Mouse (Mus musculus) heart, embryonic 15.5 days (tissue): ENCODE measurements around the gene Taf6l. TPM values are rescaled to one million over a fixed set of nuclear protein-coding genes. Genes with fewer than 3 reads are reported as not detected.

Experiments used
- ATAC-seq: fragments of 200-750 bp; cut with Nextera tagmentation; replicated peaks from 2 replicates; pipeline ENCODE4 v1.8.0; 2017; ENCODE audit warnings: low read depth, moderate TSS enrichment; ENCODE audit not compliant: insufficient number of reproducible peaks, insufficient read depth, low FRiP score
- H3K27ac ChIP-seq: fragments of 300-500 bp; sonication (generic); 2 replicates; pipeline ENCODE4 v1.5.1; 2015; ENCODE audit warnings: mild to moderate bottlenecking, inconsistent platforms
- H3K27me3 ChIP-seq: fragments of 300-500 bp; sonication (generic); 2 replicates; pipeline ENCODE4 v1.6.1; 2015; ENCODE audit warnings: inconsistent platforms
- H3K36me3 ChIP-seq: fragments of 300-500 bp; sonication (generic); 2 replicates; pipeline ENCODE4 v1.6.1; 2015; ENCODE audit warnings: mild to moderate bottlenecking, inconsistent platforms
- H3K4me1 ChIP-seq: fragments of 300-500 bp; sonication (generic); replicated peaks from 2 replicates; pipeline ENCODE4 v1.6.1; 2015; ENCODE audit warnings: inconsistent platforms
- H3K4me2 ChIP-seq: fragments of 300-500 bp; sonication (generic); 2 replicates; pipeline ENCODE4 v1.6.1; 2015; ENCODE audit warnings: inconsistent platforms, mild to moderate bottlenecking, moderate library complexity
- H3K4me3 ChIP-seq: fragments of 300-500 bp; sonication (generic); 2 replicates; pipeline ENCODE4 v1.5.1; 2015; ENCODE audit warnings: mild to moderate bottlenecking, inconsistent platforms
- H3K9ac ChIP-seq: fragments of 300-500 bp; sonication (generic); 2 replicates; pipeline ENCODE4 v1.6.1; 2015; ENCODE audit warnings: mild to moderate bottlenecking, inconsistent platforms
- H3K9me3 ChIP-seq: fragments of 300-500 bp; sonication (generic); replicated peaks from 2 replicates; pipeline ENCODE4 v1.6.1; 2016; ENCODE audit warnings: inconsistent platforms
- WGBS: fragments of 180-500 bp; shearing (Covaris S2); methylation state at CpG from one replicate; pipeline ENCODE4 v1.1.7; 2015; ENCODE audit warnings: mixed read lengths; 5-methylcytosine and 5-hydroxymethylcytosine counted together
- polyA plus RNA-seq: library from polyadenylated mRNA; unstranded; fragments of >200 nt; fragmentation: Nextera tagmentation; extraction: Ambion mirVana; gene quantifications from 2 replicates; pipeline ENCODE4 v1.2.1, GENCODE M21; 2015

The Taf6l gene
- polyA plus RNA-seq, 1 experiment from 2014 or later: 15.4 TPM

DNA sequence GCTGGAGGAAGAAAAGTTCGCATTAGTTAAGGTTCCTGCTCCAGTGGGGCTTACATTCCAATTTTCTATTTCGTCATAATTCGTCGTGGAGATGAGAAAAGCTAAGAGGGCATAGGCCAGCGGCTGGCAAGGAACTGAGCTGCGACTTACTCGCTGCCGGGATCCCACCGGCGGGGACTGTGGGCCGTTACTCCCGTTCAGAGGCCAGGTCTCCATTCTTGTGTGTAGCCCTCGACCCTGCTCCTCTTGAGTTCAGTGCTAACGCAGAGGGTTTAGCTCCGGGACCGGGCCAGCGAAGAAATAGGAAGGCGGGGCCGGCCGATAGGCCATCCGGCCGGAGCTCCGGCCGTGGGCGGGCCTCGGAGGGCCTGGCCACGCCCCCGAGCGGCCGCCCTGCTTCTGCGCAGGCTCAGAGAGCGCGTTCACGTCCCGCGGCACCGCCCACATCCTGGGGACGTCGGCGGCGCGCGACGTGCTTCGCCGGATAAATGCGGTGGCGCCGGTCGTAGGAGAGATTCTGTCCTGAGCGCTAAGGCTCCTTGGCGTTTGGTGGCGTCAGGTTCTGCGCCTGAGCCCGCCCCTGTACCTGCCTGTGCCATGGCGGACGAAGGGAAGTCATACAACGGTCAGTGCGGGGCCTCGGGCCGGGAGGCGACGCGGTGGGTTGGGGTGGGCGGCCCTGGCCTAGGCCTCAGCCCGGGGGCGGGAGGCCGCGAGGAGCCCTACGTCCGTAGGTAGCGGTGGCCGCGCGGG, 29.4 kb downstream of the Taf6l start, which contains the start of gene Nxf1:
Nxf1 (plus strand) TSS at position 439 of the 753 bp plus-strand sequence.
- Histone ChIP-seq H3K9ac (peak within 1 kb of the TSS; percentile 98), H3K4me3 (peak within 1 kb of the TSS; percentile 98), H3K27me3 (no peaks in the 10 kb centered on the region), H3K4me2 (peak within 1 kb of the TSS; percentile 60), H3K36me3 (peaks cover 29% of the 10 kb centered on the region), H3K9me3 (no peaks in the 10 kb centered on the region), H3K27ac (peak within 1 kb of the TSS; percentile 89), H3K4me1 (peaks cover 22% of the 10 kb centered on the region)
- under 1% methylated on average over 73 of the region's 75 CpGs for WGBS
- peak; percentile 93 for ATAC-seq

DNA sequence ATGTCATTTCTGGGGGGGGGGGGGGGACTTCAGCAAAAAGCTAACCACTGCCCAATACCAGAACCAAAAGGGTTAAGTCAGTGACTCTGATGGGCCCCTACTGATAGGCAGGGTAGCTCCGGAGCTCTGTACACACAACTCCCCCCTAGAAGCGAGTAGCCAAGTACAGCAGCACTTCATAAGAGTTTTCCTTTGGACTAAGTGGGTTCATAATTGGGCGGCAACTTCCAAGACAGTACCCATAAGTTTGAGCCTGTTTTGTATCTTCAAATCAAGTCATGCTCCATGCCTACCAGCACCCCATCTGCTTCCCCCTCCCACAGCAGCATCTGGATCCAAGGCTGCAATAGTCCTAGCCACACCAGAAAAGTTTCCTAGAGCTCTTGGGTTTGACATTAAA, 30.6 kb downstream of the Taf6l start:
- H3K4me1 ChIP-seq: peaks cover 22% of the 10 kb centered on the region
- no peak overlapping the region for H3K9ac ChIP-seq
- H3K4me2 ChIP-seq: peak overlapping the region; percentile 60
- no peaks in the 10 kb centered on the region for H3K27me3 ChIP-seq
- H3K9me3 ChIP-seq: no peaks in the 10 kb centered on the region
- ATAC-seq: no peak
- no peak overlapping the region for H3K27ac ChIP-seq
- H3K4me3 ChIP-seq: peak overlapping the region; percentile 98; the same call in 1 of the 2 replicates
- WGBS: 47% methylated on average over 3 of the region's 3 CpGs
- H3K36me3 ChIP-seq: peaks cover 39% of the 10 kb centered on the region

DNA sequence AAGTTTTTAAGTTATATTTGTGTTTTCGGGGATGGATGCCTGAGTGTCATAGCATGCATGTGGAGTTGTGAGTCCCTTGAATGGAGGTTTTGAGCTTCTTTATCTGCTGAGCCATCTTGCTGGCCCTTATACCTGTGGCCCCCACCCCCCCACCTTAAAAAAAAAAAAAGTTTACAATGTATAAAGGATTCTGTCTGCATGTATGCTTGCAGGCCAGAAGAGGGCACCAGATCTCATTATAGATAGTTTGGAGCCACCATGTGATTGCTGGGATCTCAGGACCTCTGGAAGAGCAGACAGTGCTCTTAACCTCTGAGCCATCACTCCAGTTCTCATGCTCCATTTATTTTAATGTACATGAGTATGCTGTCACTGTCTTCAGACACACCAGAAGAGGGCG, 38.8 kb downstream of the Taf6l start:
- no peak overlapping the region for H3K4me2 ChIP-seq
- no peaks in the 10 kb centered on the region for H3K27me3 ChIP-seq
- H3K9ac ChIP-seq: no peak overlapping the region
- peaks cover 94% of the 10 kb centered on the region for H3K36me3 ChIP-seq
- H3K9me3 ChIP-seq: no peaks in the 10 kb centered on the region
- H3K27ac ChIP-seq: no peak overlapping the region
- H3K4me3 ChIP-seq: no peak overlapping the region
- WGBS: 68% methylated on average over 2 of the region's 2 CpGs
- no peak for ATAC-seq
- peaks cover 9% of the 10 kb centered on the region for H3K4me1 ChIP-seq

DNA sequence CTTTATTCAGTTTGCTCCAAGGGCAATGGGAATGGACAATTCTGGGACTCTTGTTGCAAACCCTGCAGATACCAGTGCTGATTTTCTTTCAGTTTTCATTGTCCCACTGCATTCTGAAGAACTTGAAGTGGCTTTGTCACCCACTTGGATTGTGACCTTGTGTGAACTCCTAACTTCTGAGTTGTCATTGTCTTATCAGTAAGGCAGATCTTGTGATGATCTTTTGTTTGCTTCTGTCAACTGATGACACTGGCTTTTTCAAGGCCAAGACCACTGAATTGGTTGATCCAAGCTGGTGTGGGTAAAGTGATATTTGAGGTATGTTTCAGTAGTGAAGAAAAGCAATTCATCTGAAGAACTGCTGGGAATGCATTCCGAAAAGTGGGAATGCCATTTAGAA, 40.8 kb downstream of the Taf6l start:
- Histone ChIP-seq H3K4me3 (no peak overlapping the region), H3K27ac (no peak overlapping the region), H3K4me2 (no peak overlapping the region), H3K36me3 (peaks cover 80% of the 10 kb centered on the region), H3K4me1 (peaks cover 19% of the 10 kb centered on the region), H3K9ac (no peak overlapping the region), H3K9me3 (no peaks in the 10 kb centered on the region), H3K27me3 (no peaks in the 10 kb centered on the region)
- no peak for ATAC-seq
- 94% methylated on average over 1 of the region's 1 CpGs for WGBS

DNA sequence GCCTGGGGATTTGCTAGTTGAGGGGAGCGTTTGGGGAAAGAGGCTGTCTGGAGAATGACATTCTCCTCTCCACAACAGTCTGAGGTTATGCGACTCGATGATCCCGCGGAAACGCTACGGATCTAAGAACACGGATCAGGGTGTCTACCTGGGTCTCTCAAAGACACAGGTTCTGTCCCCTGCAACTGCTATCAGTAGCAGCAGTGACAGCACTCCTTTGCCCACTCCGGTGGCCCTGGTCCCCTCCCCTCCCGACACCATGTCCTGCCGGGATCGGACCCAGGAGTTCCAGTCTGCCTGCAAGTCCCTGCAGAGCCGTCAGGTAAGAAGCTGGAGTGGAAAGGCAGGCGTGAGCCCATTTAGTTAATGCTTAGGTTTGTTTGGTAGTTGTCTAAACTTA, 44.0 kb downstream of the Taf6l start:
- no peaks in the 10 kb centered on the region for H3K27me3 ChIP-seq
- WGBS: 8% methylated on average over 14 of the region's 14 CpGs
- H3K36me3 ChIP-seq: peaks cover 75% of the 10 kb centered on the region
- H3K4me3 ChIP-seq: peak overlapping the region; percentile 87
- ATAC-seq: no peak
- H3K27ac ChIP-seq: peak overlapping the region; percentile 96
- H3K9me3 ChIP-seq: no peaks in the 10 kb centered on the region
- peaks cover 22% of the 10 kb centered on the region for H3K4me1 ChIP-seq
- H3K4me2 ChIP-seq: peak overlapping the region; percentile 90
- H3K9ac ChIP-seq: peak overlapping the region; percentile 91

DNA sequence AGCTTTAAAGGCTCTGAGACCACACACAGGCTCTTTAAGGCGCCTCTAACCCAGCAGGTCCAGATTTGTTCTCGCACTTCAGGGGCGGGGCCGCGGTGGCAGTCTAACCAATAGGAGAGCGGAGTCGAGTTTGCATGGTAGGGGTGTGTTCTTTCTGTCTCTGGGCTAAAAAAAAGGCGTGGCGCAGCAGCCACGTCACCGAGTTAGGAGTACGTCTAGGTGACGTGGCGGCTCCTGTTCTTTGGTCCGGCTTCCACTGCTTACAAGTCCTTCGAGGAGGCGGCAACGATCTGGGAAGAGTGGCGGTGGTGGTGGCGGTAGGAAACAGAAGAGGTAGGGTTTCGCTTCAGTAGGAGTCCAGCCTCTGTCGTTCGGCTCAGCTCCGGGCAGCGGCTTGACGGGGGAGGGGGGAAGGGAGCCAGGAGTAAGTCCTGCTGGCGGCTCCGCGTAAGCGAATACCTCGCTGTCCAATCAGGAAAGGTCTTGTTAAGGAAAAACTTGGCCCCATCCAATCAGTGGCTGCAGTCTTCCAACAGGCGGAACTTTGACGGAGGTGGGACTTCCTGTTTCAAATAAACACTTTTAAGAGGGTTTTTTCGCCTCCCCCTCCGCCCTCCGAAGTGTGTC, 44.9 kb downstream of the Taf6l start, which contains the start of gene Stx5a:
Stx5a (plus strand) TSS at position 171 of the 627 bp plus-strand sequence.
- Histone ChIP-seq H3K36me3 (peaks cover 67% of the 10 kb centered on the region), H3K27me3 (no peaks in the 10 kb centered on the region), H3K4me3 (peak within 1 kb of the TSS; percentile 87), H3K4me1 (peaks cover 29% of the 10 kb centered on the region), H3K27ac (peak within 1 kb of the TSS; percentile 96), H3K9ac (peak within 1 kb of the TSS; percentile 91), H3K4me2 (peak within 1 kb of the TSS; percentile 90), H3K9me3 (no peaks in the 10 kb centered on the region)
- ATAC-seq: peak; percentile 97
- WGBS: under 1% methylated on average over 36 of the region's 36 CpGs

DNA sequence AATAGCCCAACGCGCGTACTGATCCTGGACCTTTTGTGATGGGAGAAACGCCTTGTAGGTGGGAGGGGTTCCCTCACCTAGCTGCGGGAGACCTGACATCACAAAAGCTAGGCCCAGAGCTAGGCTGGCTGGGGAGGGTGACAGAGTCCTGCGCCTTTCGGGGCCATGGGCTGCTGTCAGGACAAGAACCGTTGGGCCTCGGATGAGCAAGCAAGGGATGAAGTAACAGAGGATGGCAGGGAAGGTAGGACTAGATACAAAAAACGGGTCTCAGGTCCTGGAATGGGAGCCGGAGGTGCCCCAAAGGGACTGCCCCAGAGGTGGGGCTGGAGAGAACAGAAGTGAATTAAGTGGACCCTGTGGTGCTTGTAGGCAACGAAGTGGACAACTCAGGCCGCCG, 45.6 kb downstream of the Taf6l start, which contains the start of gene 1700092M07Rik:
1700092M07Rik (plus strand) TSS at position 116 of the 400 bp plus-strand sequence.
- Histone ChIP-seq H3K27me3 (no peaks in the 10 kb centered on the region), H3K9ac (peak within 1 kb of the TSS; percentile 91), H3K27ac (peak within 1 kb of the TSS; percentile 96), H3K4me1 (peaks cover 29% of the 10 kb centered on the region), H3K4me2 (peak within 1 kb of the TSS; percentile 52), H3K9me3 (no peaks in the 10 kb centered on the region), H3K36me3 (peaks cover 59% of the 10 kb centered on the region), H3K4me3 (peak within 1 kb of the TSS; percentile 87)
- ATAC-seq: no peak
- WGBS: 70% methylated on average over 14 of the region's 14 CpGs

DNA sequence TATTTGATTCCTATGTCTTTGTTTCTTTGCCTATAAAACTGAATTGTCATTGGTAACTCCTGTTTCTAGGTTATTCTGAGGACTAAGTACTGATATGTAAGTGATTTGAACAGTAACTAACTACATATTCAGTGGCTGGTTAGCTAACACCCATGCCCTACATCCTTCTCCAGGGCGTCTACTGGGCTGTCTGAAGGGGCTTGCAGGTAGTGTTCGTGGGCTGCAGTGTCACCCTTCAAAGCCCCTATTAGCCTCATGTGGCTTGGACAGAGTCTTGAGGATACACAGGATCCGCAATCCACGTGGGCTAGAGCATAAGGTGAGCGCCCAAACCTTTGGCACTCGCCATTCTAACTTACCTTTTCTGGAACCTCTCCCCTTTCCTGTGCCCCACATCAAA, 46.6 kb downstream of the Taf6l start:
- peaks cover 49% of the 10 kb centered on the region for H3K36me3 ChIP-seq

DNA sequence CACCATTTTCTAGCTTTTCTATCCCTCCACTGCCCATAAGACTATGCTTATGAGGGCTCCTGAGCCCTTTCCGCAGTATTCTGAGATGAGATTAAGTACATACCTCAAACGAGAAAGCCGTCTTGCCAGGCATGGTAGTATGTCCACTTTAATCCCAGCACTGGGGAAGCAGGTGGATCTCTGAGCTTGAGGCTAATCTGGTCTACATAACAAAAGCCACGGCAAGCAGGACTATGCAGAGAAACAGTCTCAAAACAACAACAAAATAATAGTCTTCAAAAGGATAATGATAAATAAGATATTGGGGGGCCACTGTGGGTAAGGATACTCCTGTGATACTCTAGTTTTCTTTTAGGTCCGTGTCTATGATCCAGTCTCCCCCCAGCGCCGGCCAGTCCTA, 47.3 kb downstream of the Taf6l start:
- no peak overlapping the region for H3K27ac ChIP-seq
- peaks cover 34% of the 10 kb centered on the region for H3K4me1 ChIP-seq
- H3K27me3 ChIP-seq: no peaks in the 10 kb centered on the region
- H3K9ac ChIP-seq: no peak overlapping the region
- H3K4me3 ChIP-seq: no peak overlapping the region
- WGBS: 89% methylated on average over 7 of the region's 7 CpGs
- H3K36me3 ChIP-seq: peaks cover 42% of the 10 kb centered on the region
- no peak overlapping the region for H3K4me2 ChIP-seq
- no peaks in the 10 kb centered on the region for H3K9me3 ChIP-seq
- no peak for ATAC-seq

More for the DNA sequence above, 46.6 kb downstream of the Taf6l start:
- H3K9ac ChIP-seq: no peak overlapping the region
- no peak for ATAC-seq
- H3K4me3 ChIP-seq: no peak overlapping the region
- WGBS: 89% methylated on average over 6 of the region's 6 CpGs
- no peaks in the 10 kb centered on the region for H3K9me3 ChIP-seq
- no peak overlapping the region for H3K4me2 ChIP-seq
- H3K27ac ChIP-seq: no peak overlapping the region
- no peaks in the 10 kb centered on the region for H3K27me3 ChIP-seq
- peaks cover 34% of the 10 kb centered on the region for H3K4me1 ChIP-seq

DNA sequence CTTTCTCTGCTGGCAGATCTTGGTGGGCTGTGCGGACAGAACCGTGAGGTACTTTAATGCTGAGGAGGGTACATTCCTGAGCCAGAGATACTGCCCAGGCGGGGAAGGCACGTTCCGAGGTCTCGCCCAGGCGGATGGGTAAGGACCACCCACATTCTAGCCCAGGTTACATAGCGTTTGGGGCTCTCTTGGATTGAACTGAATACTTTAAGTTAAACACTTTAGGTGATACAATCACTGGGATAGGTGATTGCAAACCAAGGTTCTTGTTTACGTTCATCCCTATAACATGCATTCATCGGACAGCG, 50.1 kb downstream of the Taf6l start:
- Histone ChIP-seq H3K27me3 (no peaks in the 10 kb centered on the region), H3K9me3 (no peaks in the 10 kb centered on the region), H3K4me1 (peaks cover 21% of the 10 kb centered on the region), H3K27ac (peak overlapping the region; percentile 71), H3K9ac (peak overlapping the region; percentile 72), H3K4me3 (peak overlapping the region; percentile 86), H3K36me3 (peaks cover 29% of the 10 kb centered on the region), H3K4me2 (peak overlapping the region; percentile 78)
- 2% methylated on average over 11 of the region's 11 CpGs for WGBS
- ATAC-seq: no peak; the same call in 1 of the 2 replicates

DNA sequence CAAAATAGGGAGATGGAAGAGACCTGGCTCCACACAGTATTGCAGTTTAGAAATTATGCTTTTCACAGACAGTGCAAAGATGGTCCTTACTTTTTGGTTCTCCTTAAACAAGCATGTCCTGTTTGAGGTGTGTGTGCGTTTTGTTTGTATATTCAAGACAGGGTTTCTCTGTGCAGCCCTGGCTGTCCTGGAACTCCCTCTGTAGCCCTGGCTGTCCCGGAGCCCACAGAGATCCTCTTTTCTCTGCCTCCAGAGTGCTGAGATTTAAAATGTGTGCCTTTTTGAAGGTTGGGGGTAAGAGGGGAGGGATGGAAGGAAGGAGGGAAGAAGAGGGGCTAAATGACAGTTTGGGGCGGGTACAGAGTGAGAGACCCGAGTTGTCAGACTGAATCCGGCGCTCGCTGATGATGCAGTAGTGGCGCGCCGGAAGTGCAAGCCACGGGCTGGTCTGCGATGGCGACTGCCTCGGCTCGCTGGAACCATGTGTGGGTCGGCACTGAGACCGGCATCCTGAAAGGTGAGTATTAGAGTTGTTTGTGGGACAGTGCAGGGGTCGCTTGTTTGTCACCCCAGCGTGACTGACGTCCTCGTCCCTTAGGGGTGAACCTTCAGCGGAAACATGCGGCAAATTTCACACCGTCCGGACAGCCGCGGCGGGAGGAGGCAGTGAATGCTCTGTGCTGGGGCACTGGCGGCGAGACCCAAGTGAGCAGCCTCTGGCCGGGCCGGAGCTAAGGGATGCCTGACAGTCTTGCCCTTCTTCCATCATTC, 50.6 kb downstream of the Taf6l start, which contains the start of gene Wdr74:
Wdr74 (plus strand) TSS at position 439 of the 771 bp plus-strand sequence.
- under 1% methylated on average over 32 of the region's 32 CpGs for WGBS

More for the DNA sequence above, 50.6 kb downstream of the Taf6l start, which contains the start of gene Wdr74:
- Histone ChIP-seq H3K36me3 (peaks cover 29% of the 10 kb centered on the region), H3K9me3 (no peaks in the 10 kb centered on the region), H3K9ac (peak within 1 kb of the TSS; percentile 72), H3K27me3 (no peaks in the 10 kb centered on the region), H3K27ac (peak within 1 kb of the TSS; percentile 71), H3K4me3 (peak within 1 kb of the TSS; percentile 86), H3K4me2 (peak within 1 kb of the TSS; percentile 78), H3K4me1 (peaks cover 17% of the 10 kb centered on the region)
- ATAC-seq: peak; percentile 86
